22 mouse cellular contexts compared by ENCODE assay signal in genomic region chr2:33065610-33066009, GRCm38 (mm10).
DNase-seq lines count a peak whose midpoint lies in the region; ATAC-seq lines count a peak whose summit lies in the region.
"Had no signal": no experiment of that assay in that cellular context is flagged by ENCODE, and none has a peak within 500 bp of the region (broad histone marks: within the 10 kb centered on the region; RNA-seq: fewer than 3 reads in every experiment).

No protein-coding gene starts in this region.

- no peaks in the 10 kb centered on the region for H3K36me3 ChIP-seq in kidney, embryonic 16.5 days (ENCODE audit: insufficient read depth, low read length)
- H3K36me3 ChIP-seq: embryonic facial prominence, embryonic 13.5 days; forebrain, embryonic 12.5 days; heart, embryonic 15.5 days; hindbrain, embryonic 13.5 days had no signal

- peak; percentile 35 to 48 for DNase-seq in heart, adult 18-20 months
- no peak for DNase-seq in heart, adult 8-10 months (ENCODE audit: low spot score)
- peak; percentile 41 for DNase-seq in heart, postnatal 4 days
- DNase-seq in heart, postnatal 25 days (ENCODE audit: low spot score), result no peak
- peak; percentile 65 for DNase-seq in lung, postnatal 10 days
- peak; percentile 26 to 35 for DNase-seq in lung, postnatal 4 days
- no peak for DNase-seq in B cell, adult 2 months
- DNase-seq: adrenal gland, adult 2 months; adrenal gland, postnatal 25 days; cerebellum, adult 18-20 months; cerebellum, adult 9-11 months; cerebellum, postnatal 36 days; gastrocnemius, postnatal 25 days had no signal

- ATAC-seq in kidney, embryonic 16.5 days (ENCODE audit: low FRiP score, low TSS enrichment), result no peak
- ATAC-seq: activated CD4-positive, CD25-positive, alpha-beta regulatory T cell, adult 4 months; forebrain, embryonic 16.5 days; hindbrain, postnatal 0 days; Patski had no signal

- H3K27me3 ChIP-seq in kidney, embryonic 16.5 days (ENCODE audit: insufficient read depth, low read length), result no peaks in the 10 kb centered on the region
- H3K27me3 ChIP-seq: embryonic facial prominence, embryonic 13.5 days; forebrain, embryonic 12.5 days; heart, embryonic 15.5 days; hindbrain, embryonic 13.5 days; Patski had no signal

- no peaks in the 10 kb centered on the region for H3K4me1 ChIP-seq in kidney, embryonic 16.5 days (ENCODE audit: insufficient read depth, low read length)
- H3K4me1 ChIP-seq: embryonic facial prominence, embryonic 13.5 days had no signal

- intact Hi-C loops in heart, postnatal 25 days (cut with DNase I), result no loop called here

- H3K27ac ChIP-seq in kidney, embryonic 16.5 days (ENCODE audit: low read length), result no peak overlapping the region
- H3K27ac ChIP-seq: embryonic facial prominence, embryonic 13.5 days; forebrain, embryonic 12.5 days; heart, embryonic 15.5 days; hindbrain, embryonic 13.5 days; hindbrain, postnatal 0 days had no signal

- H3K9ac ChIP-seq in kidney, embryonic 16.5 days (replicated peaks; ENCODE audit: low read length), result no peak overlapping the region
- H3K9ac ChIP-seq: embryonic facial prominence, embryonic 13.5 days; forebrain, embryonic 12.5 days; heart, embryonic 15.5 days; hindbrain, embryonic 13.5 days had no signal

- no peak overlapping the region for H3K4me2 ChIP-seq in kidney, embryonic 16.5 days (replicated peaks; ENCODE audit: low read depth, low read length)
- H3K4me2 ChIP-seq: embryonic facial prominence, embryonic 13.5 days; forebrain, embryonic 12.5 days; heart, embryonic 15.5 days; hindbrain, embryonic 13.5 days had no signal

- WGBS in kidney, embryonic 16.5 days, result 57% methylated on average over 1 of the region's 1 CpGs

- H3K4me3 ChIP-seq in kidney, embryonic 16.5 days (ENCODE audit: low read length), result no peak overlapping the region
- H3K4me3 ChIP-seq: embryonic facial prominence, embryonic 13.5 days; forebrain, embryonic 12.5 days; heart, embryonic 15.5 days; hindbrain, embryonic 13.5 days had no signal

- no peaks in the 10 kb centered on the region for H3K9me3 ChIP-seq in kidney, embryonic 16.5 days (ENCODE audit: low read length)
- H3K9me3 ChIP-seq: embryonic facial prominence, embryonic 13.5 days; forebrain, embryonic 12.5 days; heart, embryonic 15.5 days; hindbrain, embryonic 13.5 days had no signal

Comparison
In these comparisons a context has a peak if more than half of its experiments do, and no peak if none do; other contexts are left out.
1. DNase-seq: peak in heart, adult 18-20 months (2 of 2), heart, postnatal 4 days (single experiment), lung, postnatal 10 days (single experiment) and lung, postnatal 4 days (2 of 2); none in heart, adult 8-10 months (single experiment), heart, postnatal 25 days (single experiment) and B cell, adult 2 months (0 of 2).